Mouse (Mus musculus) E14TG2a.4 (cell line): ENCODE measurements around the gene Xrra1.

Source experiments
- H3K27me3 ChIP-seq: 2 replicates; pipeline ENCODE4 v1.6.1; 2014; ENCODE audit warnings: low read length, control low read depth; ENCODE audit not compliant: insufficient read depth
- H3K36me3 ChIP-seq: 2 replicates; pipeline ENCODE4 v1.6.1; 2014; ENCODE audit warnings: low read length, control low read depth; ENCODE audit not compliant: insufficient read depth
- H3K4me1 ChIP-seq: replicated peaks from 2 replicates; pipeline ENCODE4 v1.6.1; 2014; ENCODE audit warnings: low read depth, low read length, control low read depth
- H3K4me3 ChIP-seq: replicated peaks from 2 replicates; pipeline ENCODE4 v1.5.1; 2014; ENCODE audit warnings: mild to moderate bottlenecking, low read length
- H3K9me3 ChIP-seq: 2 replicates; pipeline ENCODE4 v1.6.1; 2014; ENCODE audit warnings: low read length, control low read depth
- CTCF ChIP-seq: conservative IDR thresholded peaks from 2 replicates; pipeline ENCODE4 v1.5.1; 2014; ENCODE audit warnings: low read length
- NANOG ChIP-seq: IDR thresholded peaks from 2 replicates; pipeline ENCODE4 v1.6.1; 2014; ENCODE audit warnings: borderline replicate concordance, low read length, mixed read lengths
- POU5F1 ChIP-seq: IDR thresholded peaks from 2 replicates; pipeline ENCODE4 v1.6.1; 2014; ENCODE audit warnings: low read length, borderline replicate concordance

The Xrra1 gene

GRCm38 (mm10) chr7:99894478-99894877 is 35.6 kb downstream of the Xrra1 start:
- Histone ChIP-seq H3K4me1 (no peaks in the 10 kb centered on the region), H3K27me3 (peaks cover 5% of the 10 kb centered on the region), H3K9me3 (no peaks in the 10 kb centered on the region), H3K4me3 (no peak overlapping the region), H3K36me3 (no peaks in the 10 kb centered on the region)
- no peak for TF ChIP-seq NANOG
- no peak for TF ChIP-seq POU5F1
- no peak for TF ChIP-seq CTCF

GRCm38 (mm10) chr7:99896905-99897304 is 38.0 kb downstream of the Xrra1 start:
- Histone ChIP-seq H3K4me3 (no peak overlapping the region), H3K27me3 (peaks cover 5% of the 10 kb centered on the region), H3K36me3 (no peaks in the 10 kb centered on the region), H3K4me1 (peaks cover 3% of the 10 kb centered on the region; the same call in 1 of the 2 replicates), H3K9me3 (no peaks in the 10 kb centered on the region)
- TF ChIP-seq POU5F1 (no peak), CTCF (no peak), NANOG (no peak)

- no peaks in the 10 kb centered on the region for H3K9me3 ChIP-seq
- H3K36me3 ChIP-seq, result no peaks in the 10 kb centered on the region
- H3K4me3 ChIP-seq, result no peak overlapping the region
- H3K27me3 ChIP-seq, result peaks cover 4% of the 10 kb centered on the region; the same call in 1 of the 2 replicates
- peaks cover 19% of the 10 kb centered on the region for H3K4me1 ChIP-seq
- TF ChIP-seq POU5F1, result no peak
- TF ChIP-seq NANOG, result no peak
- no peak for TF ChIP-seq CTCF
Observed at GRCm38 (mm10) chr7:99902208-99902607, 43.3 kb downstream of the Xrra1 start.

GRCm38 (mm10) chr7:99902918-99903665 is 44.2 kb downstream of the Xrra1 start:
- no peak for TF ChIP-seq NANOG
- no peak for TF ChIP-seq CTCF
- TF ChIP-seq POU5F1, result no peak
- Histone ChIP-seq H3K4me1 (peaks cover 19% of the 10 kb centered on the region), H3K4me3 (no peak overlapping the region), H3K27me3 (no peaks in the 10 kb centered on the region), H3K36me3 (no peaks in the 10 kb centered on the region), H3K9me3 (no peaks in the 10 kb centered on the region)

GRCm38 (mm10) chr7:99904421-99905005 is 45.6 kb downstream of the Xrra1 start:
- Histone ChIP-seq H3K36me3 (no peaks in the 10 kb centered on the region), H3K4me1 (peaks cover 19% of the 10 kb centered on the region), H3K27me3 (no peaks in the 10 kb centered on the region), H3K9me3 (no peaks in the 10 kb centered on the region), H3K4me3 (no peak overlapping the region)
- TF ChIP-seq POU5F1 (no peak), CTCF (no peak), NANOG (no peak)

- Histone ChIP-seq H3K27me3 (0 out of 2 replicates have a peak, but pooled peaks cover 5% of the 10 kb centered on the region), H3K4me1 (peaks cover 19% of the 10 kb centered on the region), H3K9me3 (no peaks in the 10 kb centered on the region), H3K36me3 (no peaks in the 10 kb centered on the region), H3K4me3 (no peak overlapping the region)
- TF ChIP-seq POU5F1, result no peak
- TF ChIP-seq NANOG, result no peak
- no peak for TF ChIP-seq CTCF
Observed at GRCm38 (mm10) chr7:99906346-99906745, 47.4 kb downstream of the Xrra1 start.

- H3K27me3 ChIP-seq, result peaks cover 7% of the 10 kb centered on the region; the same call in 1 of the 2 replicates
- H3K4me3 ChIP-seq, result no peak overlapping the region
- H3K4me1 ChIP-seq, result peaks cover 11% of the 10 kb centered on the region
- H3K9me3 ChIP-seq, result no peaks in the 10 kb centered on the region
- TF ChIP-seq NANOG (no peak), POU5F1 (no peak), CTCF (no peak)
- H3K36me3 ChIP-seq, result no peaks in the 10 kb centered on the region
Observed at GRCm38 (mm10) chr7:99907463-99907862, 48.5 kb downstream of the Xrra1 start.

- Histone ChIP-seq H3K27me3 (peaks cover 35% of the 10 kb centered on the region), H3K4me1 (no peaks in the 10 kb centered on the region), H3K9me3 (no peaks in the 10 kb centered on the region), H3K4me3 (no peak overlapping the region), H3K36me3 (no peaks in the 10 kb centered on the region)
- no peak for TF ChIP-seq POU5F1
- TF ChIP-seq NANOG, result no peak
- no peak for TF ChIP-seq CTCF
Observed at GRCm38 (mm10) chr7:99911038-99911437, 52.1 kb downstream of the Xrra1 start.

- Histone ChIP-seq H3K36me3 (peaks cover 3% of the 10 kb centered on the region; the same call in 1 of the 2 replicates), H3K9me3 (no peaks in the 10 kb centered on the region), H3K4me1 (peaks cover 17% of the 10 kb centered on the region), H3K4me3 (no peak overlapping the region), H3K27me3 (peaks cover 65% of the 10 kb centered on the region)
- no peak for TF ChIP-seq POU5F1
- no peak for TF ChIP-seq NANOG
- no peak for TF ChIP-seq CTCF
Observed at GRCm38 (mm10) chr7:99914316-99914715, 55.4 kb downstream of the Xrra1 start.
